Mouse (Mus musculus) MEL (cell line): ENCODE measurements at regions not wholly inside any gene's neighbourhood (a gene's known extent, or its start where the extent isn't known, plus 50 kb on each side); places are given as distances from the start of the nearest gene placed in this dataset.

Source experiments
- CTCF ChIP-seq, 3 experiments: IDR thresholded peaks in 2 of 3; conservative IDR thresholded peaks in 1 of 3; 2 replicates each; pipeline ENCODE4 v1.5.1; 2011 to 2012; ENCODE audit warnings: low read length in 3 of 3, low read depth in 2 of 3, mild to moderate bottlenecking in 2 of 3, improper control_type of control experiment in 1 of 3, inconsistent platforms in 1 of 3, mixed read lengths in 1 of 3, moderate library complexity in 1 of 3; ENCODE audit not compliant: control insufficient read depth in 1 of 3, insufficient read depth in 1 of 3, poor library complexity in 1 of 3, severe bottlenecking in 1 of 3
- ETS1 ChIP-seq: IDR thresholded peaks from 2 replicates; pipeline ENCODE4 v1.6.1; 2012; ENCODE audit warnings: low read depth, mild to moderate bottlenecking, inconsistent platforms, low read length, improper control_type of control experiment, moderate library complexity
- GABPA ChIP-seq: IDR thresholded peaks from 2 replicates; pipeline ENCODE4 v1.6.1; 2012; ENCODE audit warnings: low read depth, mild to moderate bottlenecking, inconsistent platforms, low read length, improper control_type of control experiment, moderate library complexity
- MAFK ChIP-seq: IDR thresholded peaks from 2 replicates; pipeline ENCODE4 v1.6.1; 2011; ENCODE audit warnings: low read depth, mild to moderate bottlenecking, low read length, improper control_type of control experiment, borderline replicate concordance
- POLR2AphosphoS5 ChIP-seq: IDR thresholded peaks from 2 replicates; pipeline ENCODE4 v1.6.1; 2012; ENCODE audit warnings: low read depth, borderline replicate concordance, mild to moderate bottlenecking, inconsistent platforms, low read length, moderate library complexity, mixed read lengths
- UBTF ChIP-seq: IDR thresholded peaks from 2 replicates; pipeline ENCODE4 v1.6.1; 2012; ENCODE audit warnings: low read depth, mild to moderate bottlenecking, inconsistent platforms, low read length, improper control_type of control experiment, moderate library complexity, borderline replicate concordance; ENCODE audit not compliant: insufficient read depth

- TF ChIP-seq MAFK (no peak), CTCF (IDR thresholded peaks at IDR 0.05 in 2 of 3, conservative IDR thresholded peaks at IDR 0.05 in 1 of 3; ENCODE audit: control insufficient read depth in 1 of 3, insufficient read depth in 1 of 3, low read depth in 2 of 3, low read length in 3 of 3, poor library complexity in 1 of 3, severe bottlenecking in 1 of 3) (no peak), POLR2AphosphoS5 (no peak), UBTF (no peak), ETS1 (no peak), GABPA (no peak)
Observed at GRCm38 (mm10) chr5:12153295-12153694, 229.9 kb upstream of the Sema3d start.
